8 mouse cellular contexts compared by ENCODE assay signal in the genomic region with DNA sequence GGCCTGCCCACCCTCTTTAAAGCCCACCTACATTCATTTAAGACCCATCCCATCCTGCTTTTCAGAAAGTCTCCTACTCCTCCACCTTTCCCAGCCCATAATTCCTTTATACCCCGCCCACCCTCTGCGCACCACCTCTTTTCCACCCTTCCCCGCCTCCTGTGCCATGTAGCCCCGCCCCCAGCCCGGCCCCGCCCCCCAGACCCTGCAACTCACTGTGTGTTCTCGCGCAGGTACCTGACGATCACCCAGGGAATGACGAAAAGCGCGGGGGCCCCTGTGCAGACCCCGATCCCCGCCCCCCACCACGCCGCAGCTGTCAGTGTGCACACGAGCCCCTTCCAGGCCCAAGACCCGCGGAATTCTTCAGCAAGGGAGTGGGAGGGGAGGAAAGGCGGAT. TPM values are rescaled to one million over a fixed set of nuclear protein-coding genes. Genes with fewer than 3 reads are reported as not detected.
DNase-seq lines count a peak whose midpoint lies in the region; ATAC-seq and TF ChIP-seq lines count a peak whose summit lies in the region.

No protein-coding gene starts in this region.

- peaks cover 79% of the 10 kb centered on the region for H3K4me1 ChIP-seq in E14TG2a.4 (replicated peaks; ENCODE audit: low read depth, low read length)
- H3K4me1 ChIP-seq in hindbrain, embryonic 10.5 days (replicated peaks) = peaks cover 44% of the 10 kb centered on the region
- peaks cover 10 to 22% of the 10 kb centered on the region in 2 experiments for H3K4me1 ChIP-seq in liver, embryonic 14.5 days (replicated peaks; ENCODE audit: control insufficient read depth in 2 of 2, insufficient read depth in 2 of 2, low read length in 1 of 2)
- H3K4me1 ChIP-seq in stomach, postnatal 0 days (replicated peaks; ENCODE audit: control insufficient read depth, insufficient read depth) = 0 out of 2 replicates have a peak, but pooled peaks cover 6% of the 10 kb centered on the region

- H3K4me2 ChIP-seq in liver, embryonic 14.5 days (ENCODE audit: low read depth) = peak overlapping the region; percentile 66
- peak overlapping the region; percentile 82 for H3K4me2 ChIP-seq in stomach, postnatal 0 days (replicated peaks; ENCODE audit: low read depth)

- peak overlapping the region; percentile 84 for H3K4me3 ChIP-seq in E14TG2a.4 (replicated peaks; ENCODE audit: low read length)
- peak overlapping the region; percentile 52 for H3K4me3 ChIP-seq in hindbrain, embryonic 10.5 days
- H3K4me3 ChIP-seq in liver, embryonic 14.5 days (ENCODE audit: insufficient read depth in 1 of 2, low read depth in 2 of 2, low read length in 2 of 2) = peak overlapping the region in 1 of 2 experiments; percentile 36; a peak in 2 of 4 replicates
- H3K4me3 ChIP-seq in stomach, postnatal 0 days (ENCODE audit: low read depth, low read length) = peak overlapping the region; percentile 33

- no peak overlapping the region for H3K9ac ChIP-seq in liver, embryonic 14.5 days (replicated peaks)
- H3K9ac ChIP-seq in stomach, postnatal 0 days (ENCODE audit: low read length) = peak overlapping the region; percentile 50

- H3K9me3 ChIP-seq in E14TG2a.4 (ENCODE audit: low read length) = no peaks in the 10 kb centered on the region
- no peaks in the 10 kb centered on the region for H3K9me3 ChIP-seq in hindbrain, embryonic 10.5 days
- H3K9me3 ChIP-seq in liver, embryonic 14.5 days (ENCODE audit: control insufficient read depth, low read length) = no peaks in the 10 kb centered on the region
- no peaks in the 10 kb centered on the region for H3K9me3 ChIP-seq in stomach, postnatal 0 days (ENCODE audit: control insufficient read depth, low read length)

- H3K27me3 ChIP-seq in E14TG2a.4 (ENCODE audit: insufficient read depth, low read length) = peaks cover 11% of the 10 kb centered on the region
- H3K27me3 ChIP-seq in hindbrain, embryonic 10.5 days (ENCODE audit: insufficient read depth, poor library complexity, severe bottlenecking) = peaks cover 70% of the 10 kb centered on the region
- H3K27me3 ChIP-seq in liver, embryonic 14.5 days (ENCODE audit: control insufficient read depth, insufficient read depth, low read length) = peaks cover 15% of the 10 kb centered on the region
- no peaks in the 10 kb centered on the region for H3K27me3 ChIP-seq in stomach, postnatal 0 days (ENCODE audit: control insufficient read depth, insufficient read depth, low read length)

- no peak for TF ChIP-seq EP300 in liver, embryonic 14.5 days (IDR thresholded peaks at IDR 0.05; ENCODE audit: low read depth)
- TF ChIP-seq EP300 in stomach, postnatal 0 days (optimal IDR thresholded peaks at IDR 0.05) = no peak

- H3K36me3 ChIP-seq in E14TG2a.4 (ENCODE audit: insufficient read depth, low read length) = peaks cover 30% of the 10 kb centered on the region
- H3K36me3 ChIP-seq in hindbrain, embryonic 10.5 days = peaks cover 14% of the 10 kb centered on the region
- H3K36me3 ChIP-seq in liver, embryonic 14.5 days (replicated peaks; ENCODE audit: control insufficient read depth, insufficient read depth, low read depth) = no peaks in the 10 kb centered on the region
- H3K36me3 ChIP-seq in stomach, postnatal 0 days (ENCODE audit: control insufficient read depth, insufficient read depth, low read length) = no peaks in the 10 kb centered on the region

- DNase-seq in adrenal gland, postnatal 14 days = peak; percentile 63
- DNase-seq in adrenal gland, adult 2 months = no peak
- peak; percentile 60 for DNase-seq in hindbrain, embryonic 10.5 days (ENCODE audit: low spot score)
- no peak for DNase-seq in liver, embryonic 14.5 days (ENCODE audit: low read depth in 3 of 3, low spot score in 3 of 3)
- DNase-seq in stomach, postnatal 0 days (ENCODE audit: low spot score) = peak; percentile 86
- DNase-seq in spleen, postnatal 4 days (ENCODE audit: low spot score in 2 of 2) = no peak

- TF ChIP-seq CTCF in E14TG2a.4 (conservative IDR thresholded peaks at IDR 0.05; ENCODE audit: low read length) = no peak
- no peak for TF ChIP-seq CTCF in liver, embryonic 14.5 days (IDR thresholded peaks at IDR 0.05; ENCODE audit: low read depth)
- TF ChIP-seq CTCF in stomach, postnatal 0 days (IDR thresholded peaks at IDR 0.05; ENCODE audit: low read depth) = no peak

- peak; percentile 57; the same call in 1 of the 2 replicates for ATAC-seq in liver, embryonic 14.5 days (ENCODE audit: insufficient read depth)
- ATAC-seq in stomach, postnatal 0 days (ENCODE audit: low FRiP score, low TSS enrichment) = peak; percentile 52
- no peak for ATAC-seq in erythroid progenitor cell, adult 5-6 weeks (replicated peaks; ENCODE audit: low FRiP score, poor library complexity, severe bottlenecking)

- WGBS in hindbrain, embryonic 10.5 days = 2% methylated on average over 20 of the region's 20 CpGs
- 2% methylated on average over 20 of the region's 20 CpGs for WGBS in liver, embryonic 14.5 days (ENCODE audit: insufficient replicate concordance)
- WGBS in stomach, postnatal 0 days = 2% methylated on average over 20 of the region's 20 CpGs

- peak overlapping the region; percentile 23; the same call in 1 of the 2 replicates for H3K27ac ChIP-seq in hindbrain, embryonic 10.5 days
- no peak overlapping the region for H3K27ac ChIP-seq in liver, embryonic 14.5 days
- H3K27ac ChIP-seq in stomach, postnatal 0 days (replicated peaks) = no peak overlapping the region

RNA-seq across cellular contexts. Expression of a gene that starts 5.8 kb away (rescaled TPM):
- 0.71 and 0.93 TPM in 2 replicates for total RNA-seq in adrenal gland, postnatal 14 days (2021)
- total RNA-seq in adrenal gland, adult 2 months (2021) = under 1 TPM; 0.41 to 0.58 TPM
- 1.6 and 2.6 TPM in 2 replicates for polyA plus RNA-seq in adrenal gland, adult 2 months (2012; rRNA removed)
- polyA plus RNA-seq in hindbrain, embryonic 10.5 days (2016; fragmentation: Nextera tagmentation; extraction: Ambion mirVana) = 0.95 and 1.3 TPM in 2 replicates
- 0.05 and 0.16 TPM in 2 replicates for polyA plus RNA-seq in liver, embryonic 14.5 days (2012; rRNA removed)
- 0.10 TPM in 1 of 2 replicates, not detected in the other for polyA plus RNA-seq in liver, embryonic 14.5 days (2014; fragmentation: Nextera tagmentation; extraction: Ambion mirVana)
- polyA plus RNA-seq in stomach, postnatal 0 days (2015; fragmentation: Nextera tagmentation; extraction: Ambion mirVana) = 0.22 and 0.27 TPM in 2 replicates
- not detected in 2 replicates for total RNA-seq in erythroid progenitor cell, adult 5-6 weeks (2015; ENCODE audit: low replicate concordance)
- not detected in 2 replicates for total RNA-seq in erythroid progenitor cell, adult 5-6 weeks (2017; ENCODE audit: low replicate concordance)

RNA-seq across cellular contexts. Expression of a gene that starts 10.6 kb away (rescaled TPM):
- 79.1 and 87.8 TPM in 2 replicates for total RNA-seq in adrenal gland, postnatal 14 days (2021)
- total RNA-seq in adrenal gland, adult 2 months (2021) = 10 to 100 TPM; 78.3 to 93.6 TPM
- 5.3 and 7.9 TPM in 2 replicates for polyA plus RNA-seq in adrenal gland, adult 2 months (2012; rRNA removed)
- polyA plus RNA-seq in hindbrain, embryonic 10.5 days (2016; fragmentation: Nextera tagmentation; extraction: Ambion mirVana) = 184 TPM in 2 replicates
- polyA plus RNA-seq in liver, embryonic 14.5 days (2012; rRNA removed) = 40.7 and 67.5 TPM in 2 replicates
- polyA plus RNA-seq in liver, embryonic 14.5 days (2014; fragmentation: Nextera tagmentation; extraction: Ambion mirVana) = 75.3 and 76.0 TPM in 2 replicates
- 96.9 and 103 TPM in 2 replicates for polyA plus RNA-seq in stomach, postnatal 0 days (2015; fragmentation: Nextera tagmentation; extraction: Ambion mirVana)
- total RNA-seq in erythroid progenitor cell, adult 5-6 weeks (2015; ENCODE audit: low replicate concordance) = 15.5 and 22.0 TPM in 2 replicates
- 5.4 and 15.7 TPM in 2 replicates for total RNA-seq in erythroid progenitor cell, adult 5-6 weeks (2017; ENCODE audit: low replicate concordance)

RNA-seq across cellular contexts. Expression of a gene that starts 11.0 kb away (rescaled TPM):
- 13.2 and 15.2 TPM in 2 replicates for total RNA-seq in adrenal gland, postnatal 14 days (2021)
- total RNA-seq in adrenal gland, adult 2 months (2021) = 10 to 100 TPM; 14.0 to 21.2 TPM
- 24.6 and 26.3 TPM in 2 replicates for polyA plus RNA-seq in adrenal gland, adult 2 months (2012; rRNA removed)
- 16.7 and 22.1 TPM in 2 replicates for polyA plus RNA-seq in hindbrain, embryonic 10.5 days (2016; fragmentation: Nextera tagmentation; extraction: Ambion mirVana)
- polyA plus RNA-seq in liver, embryonic 14.5 days (2012; rRNA removed) = 2.2 and 2.3 TPM in 2 replicates
- 2.3 and 3.0 TPM in 2 replicates for polyA plus RNA-seq in liver, embryonic 14.5 days (2014; fragmentation: Nextera tagmentation; extraction: Ambion mirVana)
- polyA plus RNA-seq in stomach, postnatal 0 days (2015; fragmentation: Nextera tagmentation; extraction: Ambion mirVana) = 11.3 and 11.8 TPM in 2 replicates
- total RNA-seq in erythroid progenitor cell, adult 5-6 weeks (2015; ENCODE audit: low replicate concordance) = 2.5 and 2.9 TPM in 2 replicates
- 1.9 TPM in 2 replicates for total RNA-seq in erythroid progenitor cell, adult 5-6 weeks (2017; ENCODE audit: low replicate concordance)

RNA-seq across cellular contexts. Expression of a gene that starts 16.1 kb away (rescaled TPM):
- total RNA-seq in adrenal gland, postnatal 14 days (2021) = 36.9 and 46.6 TPM in 2 replicates
- 10 to 100 TPM; 34.7 to 69.4 TPM for total RNA-seq in adrenal gland, adult 2 months (2021)
- 58.2 and 59.7 TPM in 2 replicates for polyA plus RNA-seq in adrenal gland, adult 2 months (2012; rRNA removed)
- 2.8 and 4.9 TPM in 2 replicates for polyA plus RNA-seq in hindbrain, embryonic 10.5 days (2016; fragmentation: Nextera tagmentation; extraction: Ambion mirVana)
- polyA plus RNA-seq in liver, embryonic 14.5 days (2012; rRNA removed) = 6.1 and 7.3 TPM in 2 replicates
- 0.98 and 1.3 TPM in 2 replicates for polyA plus RNA-seq in liver, embryonic 14.5 days (2014; fragmentation: Nextera tagmentation; extraction: Ambion mirVana)
- 8.4 and 8.8 TPM in 2 replicates for polyA plus RNA-seq in stomach, postnatal 0 days (2015; fragmentation: Nextera tagmentation; extraction: Ambion mirVana)
- 2.5 TPM in 1 of 2 replicates, not detected in the other for total RNA-seq in erythroid progenitor cell, adult 5-6 weeks (2015; ENCODE audit: low replicate concordance)
- 1.3 TPM in 1 of 2 replicates, not detected in the other for total RNA-seq in erythroid progenitor cell, adult 5-6 weeks (2017; ENCODE audit: low replicate concordance)

RNA-seq across cellular contexts. Expression of a gene that starts 40.5 kb away (rescaled TPM):
- 11.2 and 11.9 TPM in 2 replicates for total RNA-seq in adrenal gland, postnatal 14 days (2021)
- total RNA-seq in adrenal gland, adult 2 months (2021) = 10 to 100 TPM; 11.9 to 12.8 TPM
- 12.8 and 13.5 TPM in 2 replicates for polyA plus RNA-seq in adrenal gland, adult 2 months (2012; rRNA removed)
- polyA plus RNA-seq in hindbrain, embryonic 10.5 days (2016; fragmentation: Nextera tagmentation; extraction: Ambion mirVana) = 17.1 and 19.4 TPM in 2 replicates
- polyA plus RNA-seq in liver, embryonic 14.5 days (2012; rRNA removed) = 2.0 and 2.6 TPM in 2 replicates
- 2.6 and 3.0 TPM in 2 replicates for polyA plus RNA-seq in liver, embryonic 14.5 days (2014; fragmentation: Nextera tagmentation; extraction: Ambion mirVana)
- 6.5 and 6.7 TPM in 2 replicates for polyA plus RNA-seq in stomach, postnatal 0 days (2015; fragmentation: Nextera tagmentation; extraction: Ambion mirVana)
- total RNA-seq in erythroid progenitor cell, adult 5-6 weeks (2015; ENCODE audit: low replicate concordance) = 4.7 and 5.0 TPM in 2 replicates
- total RNA-seq in erythroid progenitor cell, adult 5-6 weeks (2017; ENCODE audit: low replicate concordance) = 6.3 and 7.3 TPM in 2 replicates

Comparison
In these comparisons a context has a peak if more than half of its experiments do, and no peak if none do; other contexts are left out.
1. DNase-seq: peak in adrenal gland, postnatal 14 days (single experiment), hindbrain, embryonic 10.5 days (single experiment) and stomach, postnatal 0 days (single experiment); none in adrenal gland, adult 2 months (single experiment), liver, embryonic 14.5 days (0 of 3) and spleen, postnatal 4 days (0 of 2).